Mouse (Mus musculus) layer of hippocampus, postnatal 10 days (tissue): ENCODE measurements around the gene Ttc23l. TPM values are rescaled to one million over a fixed set of nuclear protein-coding genes. Genes with fewer than 3 reads are reported as not detected.
"Not testable (repeated sequence)": the region's sequence is repeated elsewhere in the genome, so short reads cannot be mapped to it uniquely, and the experiment has no call there.

ENCODE experiments used
- DNase-seq, 2 experiments: peaks; one replicate each; pipeline ENCODE4 v3.0.0; 2021; ENCODE audit warnings: low spot score in 2 of 2
- total RNA-seq, 2 experiments: library from RNA; stranded (reverse); gene quantifications; 2 replicates each; pipeline ENCODE4 v1.2.3; 2021

Gene Ttc23l
- total RNA-seq, 2 experiments from 2014 or later = not detected

DNA sequence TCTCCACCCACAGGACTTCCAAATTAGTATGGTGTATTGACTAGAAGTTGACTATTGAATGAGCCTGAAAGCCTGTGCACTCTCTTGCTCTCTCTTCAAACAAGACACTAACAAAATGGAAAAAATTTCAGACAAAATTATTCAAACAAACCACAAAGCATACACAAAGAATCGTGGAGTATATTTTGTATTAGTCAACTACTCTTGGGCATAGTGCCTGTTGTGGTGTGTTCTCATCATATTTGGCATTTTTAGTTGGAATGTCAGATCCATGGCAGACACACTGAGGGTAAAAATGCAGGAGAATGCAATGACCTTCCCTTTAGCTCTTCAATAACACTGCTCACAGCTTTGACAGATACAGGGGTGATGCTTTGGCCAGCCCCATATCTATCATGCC is 32.6 kb downstream of the Ttc23l start:
- no peak for DNase-seq

DNA sequence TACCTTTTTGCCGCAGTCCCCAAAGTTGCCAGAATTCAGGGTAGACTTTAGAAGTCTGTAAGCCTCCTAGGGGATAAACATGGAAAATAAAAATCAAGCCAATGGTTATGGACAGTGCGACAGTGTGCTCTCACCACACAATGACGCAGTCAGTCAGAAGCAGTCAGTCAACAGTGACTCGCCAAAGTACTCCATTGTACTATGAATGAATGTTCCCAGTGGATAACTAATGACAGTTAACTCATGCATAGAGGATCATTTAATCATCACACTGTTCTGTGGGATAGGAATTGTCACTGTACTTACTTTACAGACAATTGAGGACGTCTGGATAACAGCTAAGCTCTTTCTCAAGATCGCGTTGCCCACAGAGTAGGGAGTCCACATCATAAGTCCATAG is 43.3 kb downstream of the Ttc23l start:
- no peak for DNase-seq

DNA sequence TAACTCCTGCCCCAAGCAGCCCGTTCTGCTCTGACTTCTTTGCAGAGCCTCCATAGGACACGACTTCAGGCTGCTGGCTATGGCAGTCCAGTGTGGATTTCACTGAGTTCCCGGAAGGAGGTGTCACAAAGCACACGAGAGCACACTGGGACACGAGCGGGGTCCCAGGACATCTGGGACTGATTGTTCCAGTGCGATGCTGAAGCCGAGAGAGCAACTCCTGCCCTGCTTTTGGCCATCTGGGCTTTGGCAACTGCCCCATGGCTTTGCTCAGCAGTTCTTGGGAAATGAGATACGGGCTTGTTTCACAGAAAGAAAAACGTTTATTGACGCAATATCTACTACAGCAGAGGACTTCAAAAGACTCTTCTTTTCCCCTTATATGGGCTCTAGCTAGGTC is 52.4 kb downstream of the Ttc23l start:
- no peak for DNase-seq

DNA sequence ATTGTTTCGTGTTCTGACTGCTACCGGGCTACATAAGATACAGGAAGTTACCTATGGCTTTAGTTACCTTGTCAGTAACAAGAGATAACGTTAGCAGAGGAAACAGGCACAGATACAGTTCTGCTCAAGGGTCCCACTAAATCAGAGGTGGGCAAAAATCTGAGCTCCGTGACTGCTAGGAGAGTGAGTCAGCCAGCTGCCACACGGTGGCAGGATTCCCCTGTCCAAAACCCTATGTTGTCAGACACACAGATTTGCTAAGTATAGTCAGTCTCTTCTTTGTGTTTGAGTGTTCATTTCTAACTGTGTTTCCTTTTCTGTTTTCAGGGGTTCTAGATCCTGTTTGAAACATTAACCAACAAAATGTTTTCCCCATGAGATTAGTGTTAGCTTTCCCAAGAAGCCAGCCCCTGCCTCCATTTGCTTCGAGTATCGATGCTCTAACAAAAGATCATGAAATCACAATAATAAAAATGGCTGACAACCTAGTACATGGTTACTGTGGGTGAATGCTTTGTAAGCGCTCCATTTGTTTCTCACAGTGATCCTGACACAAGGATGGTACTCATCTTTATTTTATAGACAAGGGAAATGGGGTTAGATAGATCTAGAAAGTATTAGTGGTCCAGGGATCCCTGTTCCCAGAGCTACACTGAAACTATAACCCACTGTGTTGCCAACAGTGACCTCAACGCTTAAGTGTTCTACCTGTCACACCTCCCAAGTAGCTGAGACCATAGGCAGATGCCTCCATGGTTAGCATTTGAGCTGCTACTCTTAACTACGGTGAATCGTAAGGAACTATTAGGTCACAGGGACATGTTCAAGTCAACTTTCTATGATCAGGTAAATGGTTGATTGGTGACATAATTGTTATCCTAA is 57.4 kb downstream of the Ttc23l start:
- DNase-seq = peak; percentile 70 to 77

DNA sequence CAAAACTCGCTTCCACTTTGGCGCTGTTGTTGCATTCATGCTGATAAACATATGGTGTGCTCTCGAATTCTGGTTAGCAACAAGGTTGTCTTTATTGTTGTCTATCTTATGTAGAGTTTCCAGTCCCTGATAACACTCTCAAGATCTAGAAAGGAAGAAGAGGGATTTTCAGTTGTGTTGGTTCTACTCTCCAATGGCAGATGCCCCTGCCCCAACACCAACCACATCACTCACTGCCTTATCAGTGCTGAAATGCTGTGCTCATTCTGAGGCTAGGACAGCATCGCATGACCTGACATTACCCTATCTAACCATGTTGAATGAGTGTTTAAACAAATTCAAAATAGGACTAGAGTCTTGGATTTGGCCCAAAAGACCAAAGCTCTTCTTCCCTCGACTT is 58.4 kb downstream of the Ttc23l start:
- DNase-seq = no peak

DNA sequence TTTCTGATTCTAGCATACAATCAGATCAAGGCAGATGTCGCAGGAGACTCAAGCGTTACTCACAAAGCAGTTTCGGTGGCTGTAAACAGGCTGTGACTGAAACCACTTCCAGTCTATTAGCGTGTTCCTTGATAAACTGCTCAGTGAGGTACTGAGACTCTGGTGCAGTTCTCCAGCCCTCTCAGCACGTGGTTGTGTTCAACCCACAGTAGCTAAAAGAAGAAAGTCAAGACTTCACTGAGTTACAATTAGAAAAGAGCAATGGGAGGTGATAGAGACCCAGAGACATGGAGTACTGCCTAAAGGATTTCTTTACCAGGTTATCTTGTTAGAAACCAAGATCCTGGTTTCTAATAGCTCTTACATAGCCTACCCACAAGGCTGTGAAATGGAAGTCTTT is 58.9 kb downstream of the Ttc23l start:
- no peak for DNase-seq

DNA sequence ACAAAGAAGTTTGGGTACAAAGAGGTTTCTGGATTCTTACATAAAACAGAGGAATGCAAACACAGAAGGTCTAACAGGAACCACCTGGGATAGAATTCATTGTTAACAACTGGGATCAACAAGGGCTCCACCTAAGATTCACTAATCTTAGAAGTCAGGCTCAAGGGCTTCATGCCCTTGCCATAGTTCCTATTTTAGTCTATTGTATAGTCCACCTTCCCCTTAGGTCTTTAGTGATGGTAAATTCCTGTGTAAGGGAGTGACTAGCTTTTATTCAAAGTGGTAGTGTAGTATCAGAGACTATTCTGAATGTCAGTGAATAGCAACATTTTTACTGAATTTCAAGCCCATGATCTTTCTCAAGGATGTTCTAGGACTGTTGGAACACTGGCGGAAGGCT is 61.8 kb downstream of the Ttc23l start:
- DNase-seq = not testable (repeated sequence)

DNA sequence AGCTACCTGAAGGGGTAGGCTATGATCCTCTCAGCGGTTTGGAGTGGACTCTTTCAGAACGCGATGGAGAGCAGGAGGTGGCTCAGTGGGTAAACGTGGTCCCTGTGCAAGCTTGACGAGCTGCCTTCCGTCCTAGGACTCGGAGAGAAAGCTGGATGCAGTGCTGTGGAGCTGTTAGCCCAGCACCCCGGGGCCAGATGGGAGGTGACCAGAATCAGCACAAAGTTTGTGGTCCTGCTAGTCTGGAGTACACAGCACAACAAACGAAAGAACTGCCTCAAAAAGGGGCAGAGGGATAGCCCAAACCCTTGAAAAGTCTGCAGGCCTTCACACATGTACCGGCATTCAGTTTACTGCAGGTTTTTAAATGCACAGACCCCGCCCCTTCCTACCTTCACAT is 62.5 kb downstream of the Ttc23l start:
- DNase-seq = no peak

DNA sequence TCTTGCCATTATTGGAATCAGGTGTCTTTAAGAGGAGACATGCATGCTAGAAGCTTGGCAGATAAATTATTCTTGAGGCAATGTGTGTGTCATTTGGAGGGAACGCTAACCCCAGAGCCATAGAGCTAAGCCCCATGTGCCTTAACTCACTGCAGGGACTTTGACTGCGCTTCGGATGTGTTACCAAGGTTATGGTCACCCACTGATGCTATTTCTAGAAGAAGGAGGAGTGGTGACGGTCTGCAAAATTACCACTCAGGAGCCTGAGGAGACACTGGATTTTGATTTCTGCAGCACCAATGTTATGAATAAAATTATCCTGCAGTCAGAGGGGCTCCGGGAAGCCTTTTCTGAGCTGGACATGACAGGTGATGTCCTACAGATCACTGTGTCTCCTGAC is 68.4 kb downstream of the Ttc23l start:
- DNase-seq = no peak

DNA sequence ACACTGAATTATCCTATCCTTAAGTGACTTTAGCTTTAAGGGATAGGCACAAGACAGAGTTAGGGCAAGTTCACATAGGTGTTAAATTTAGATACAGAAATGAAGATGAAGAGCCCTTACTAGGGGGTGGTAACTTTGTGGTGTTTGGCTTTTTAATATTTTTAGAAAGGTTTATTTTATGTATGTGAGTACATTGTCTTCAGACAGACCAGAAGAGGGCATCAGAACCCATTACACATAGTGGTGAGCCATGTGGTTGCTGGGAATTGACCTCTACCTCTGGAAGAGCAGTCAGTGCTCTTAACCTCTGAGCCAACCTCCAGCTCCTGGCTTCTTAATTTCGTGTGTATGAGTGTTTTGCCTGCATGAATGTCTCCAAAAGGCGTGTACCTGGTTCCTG is 71.2 kb downstream of the Ttc23l start:
- no peak for DNase-seq

DNA sequence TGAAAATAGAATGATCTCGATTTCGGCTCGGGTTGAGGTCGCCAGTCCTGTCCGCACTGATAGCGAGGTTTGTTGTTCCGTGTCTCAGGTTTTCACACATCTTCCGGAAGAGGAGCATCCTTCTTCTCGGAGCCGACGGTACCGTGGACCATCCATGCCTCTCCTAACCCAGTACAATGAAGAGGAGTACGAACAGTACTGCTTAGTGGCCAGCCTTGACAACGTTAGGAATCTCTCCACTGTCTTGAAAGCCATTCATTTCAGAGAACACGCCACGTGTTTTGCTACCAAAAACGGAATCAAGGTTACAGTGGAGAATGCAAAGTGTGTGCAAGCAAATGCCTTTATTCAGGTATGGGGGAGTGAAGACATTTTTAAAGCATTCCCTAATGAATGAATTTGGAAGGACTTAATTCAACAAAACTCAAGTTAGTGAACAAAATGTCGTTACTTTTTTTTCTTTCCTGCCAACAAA is 72.1 kb downstream of the Ttc23l start:
- DNase-seq = no peak

DNA sequence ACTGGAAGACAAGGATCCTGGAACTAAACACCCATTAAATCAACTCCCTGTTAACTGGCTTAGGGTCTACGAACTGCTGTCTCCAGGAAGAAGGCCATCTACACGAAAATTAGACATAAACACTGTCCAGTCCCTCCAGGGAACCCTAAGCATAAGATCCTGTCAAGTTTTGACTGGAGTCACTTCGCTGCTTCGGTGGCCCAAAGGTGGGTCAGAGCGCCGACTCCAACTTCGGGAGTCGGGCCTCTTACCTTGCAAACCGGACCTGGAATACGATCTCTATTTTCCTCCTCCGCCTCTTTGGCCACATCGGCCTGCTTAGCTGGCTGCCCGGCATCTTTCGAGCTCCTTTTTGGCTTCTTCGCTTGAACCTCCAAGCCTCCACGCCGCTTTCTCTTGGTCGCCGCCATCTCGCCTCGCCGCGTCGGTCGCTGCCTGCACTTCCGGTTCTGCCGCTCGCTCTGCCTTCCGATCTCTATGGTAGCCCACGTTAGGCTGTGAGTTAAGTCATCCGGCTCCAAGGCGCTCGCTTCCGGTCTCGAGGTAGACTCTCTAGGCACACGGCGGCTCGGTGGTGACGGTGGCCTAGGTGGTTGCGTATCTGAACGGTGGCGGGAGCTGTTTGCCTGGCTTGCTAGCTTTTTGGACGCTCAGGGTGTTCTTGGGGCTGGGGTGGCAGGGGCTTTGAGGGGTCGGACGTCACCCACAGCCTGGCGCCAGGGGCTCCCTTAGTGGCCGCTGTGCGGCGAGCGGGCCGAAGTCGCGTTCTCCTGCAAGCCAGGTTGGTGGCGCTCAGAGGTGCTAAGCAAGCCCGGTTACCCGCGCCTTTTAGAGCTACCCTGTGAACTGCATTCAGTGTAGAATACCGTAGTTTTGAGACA is 72.7 kb downstream of the Ttc23l start, which contains the start of the genes Brix1 and Rad1:
Gene Brix1 (minus strand): TSS at position 464 of the 881 bp plus-strand sequence.
Gene Rad1 (plus strand): TSS at position 535 of the 881 bp plus-strand sequence.
- peak; percentile 92 to 93 for DNase-seq

DNA sequence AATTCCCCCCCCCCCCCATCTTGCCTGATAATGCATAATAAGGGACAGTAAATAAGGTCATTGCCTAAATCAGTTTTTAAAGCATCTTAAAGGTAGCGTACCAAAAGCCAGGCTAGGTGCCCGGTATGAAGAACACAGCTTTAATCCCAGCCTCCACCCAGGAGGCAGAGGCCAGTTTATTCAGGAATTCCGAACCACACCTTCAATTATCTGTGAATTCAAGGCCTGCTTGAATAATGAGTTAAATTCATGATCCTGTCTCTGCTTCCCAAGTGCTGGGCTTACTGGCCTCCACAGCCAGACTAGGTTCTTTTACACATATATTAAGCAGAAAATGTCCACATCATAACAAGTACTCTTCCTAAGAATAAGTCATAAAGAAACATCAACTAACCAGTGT is 87.5 kb downstream of the Ttc23l start:
- DNase-seq = no peak

DNA sequence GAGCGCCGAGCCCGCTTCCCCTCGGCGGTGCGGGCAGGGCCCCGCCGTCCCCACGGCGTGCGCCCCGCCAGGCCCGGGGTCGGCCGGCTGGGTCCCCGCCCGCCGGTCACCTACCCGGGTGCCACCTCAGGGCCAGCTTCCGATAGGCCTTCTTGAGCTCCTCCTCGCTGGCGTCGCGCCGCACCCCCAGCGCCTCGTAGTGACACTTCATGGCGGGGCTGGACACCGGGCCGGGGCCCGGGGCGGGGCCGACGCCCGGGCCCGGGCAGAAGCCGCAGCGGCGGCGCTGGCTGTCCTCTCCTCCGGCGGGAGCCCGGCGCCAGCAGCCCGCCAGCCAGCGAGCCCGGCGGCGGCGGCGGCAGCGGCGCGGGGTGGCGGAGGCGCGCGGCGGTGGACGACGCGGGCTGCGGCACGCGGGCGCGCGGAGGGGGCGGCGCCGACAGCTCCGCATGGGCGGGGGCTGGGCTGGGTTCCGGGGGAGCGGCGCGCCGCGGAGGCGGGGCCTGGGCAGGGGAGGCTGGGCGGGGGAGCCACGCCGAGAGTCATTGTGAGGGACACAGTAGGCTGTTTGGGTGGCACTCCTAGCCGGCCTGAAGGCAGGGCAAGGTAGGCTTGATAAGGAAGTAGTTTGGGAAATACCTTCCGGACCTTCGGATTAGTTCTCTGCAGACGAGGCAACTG is 88.2 kb downstream of the Ttc23l start, which contains the start of gene Dnajc21:
Gene Dnajc21 (minus strand): TSS at position 366 of the 681 bp plus-strand sequence.
- peak; percentile 73 to 84 for DNase-seq

DNA sequence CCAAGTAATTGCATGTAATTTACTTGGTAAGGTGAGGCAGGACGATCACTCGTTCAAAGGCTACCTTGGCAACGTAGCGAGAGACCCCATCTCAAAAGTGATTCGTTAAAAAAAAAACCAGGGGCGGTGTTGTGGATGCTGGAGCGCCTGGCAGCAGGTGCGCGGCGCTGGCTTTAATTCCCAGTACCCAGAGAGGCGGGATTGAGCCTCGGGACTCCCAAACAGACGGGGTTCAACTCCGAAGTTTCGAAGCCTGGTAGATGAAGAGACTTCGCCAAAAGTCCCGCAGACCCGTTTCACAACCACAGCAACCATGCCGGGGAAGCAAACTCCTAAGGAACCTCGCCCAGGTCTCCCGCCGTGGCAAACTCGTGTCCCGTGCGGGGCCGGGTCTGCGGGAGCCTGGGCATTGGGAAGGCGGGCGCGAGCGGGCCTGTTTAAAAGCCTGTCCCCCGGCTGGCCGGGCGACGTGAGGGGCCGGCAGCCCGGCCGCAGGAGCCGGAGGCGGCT is 88.8 kb downstream of the Ttc23l start:
- DNase-seq = peak in 1 of 2 experiments; percentile 37

DNA sequence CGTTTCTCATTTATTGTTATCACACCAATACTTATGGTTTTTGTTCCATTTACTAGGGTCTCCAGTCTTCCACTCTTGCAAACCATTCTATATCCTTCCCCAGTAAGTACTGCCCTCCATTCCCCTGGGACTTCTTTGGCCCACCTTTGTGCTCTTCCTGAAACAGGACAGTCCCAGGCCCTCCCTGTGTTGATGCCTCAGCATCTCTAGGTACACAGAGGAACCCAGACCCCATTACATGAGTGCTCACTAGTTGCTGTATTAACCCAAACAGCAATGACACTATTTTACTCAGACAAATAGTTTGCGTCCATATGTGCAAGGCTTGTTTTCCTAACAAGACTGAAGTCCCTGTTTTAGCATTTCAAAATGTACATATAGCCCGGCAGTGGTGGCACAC is 89.7 kb downstream of the Ttc23l start:
- DNase-seq = no peak

DNA sequence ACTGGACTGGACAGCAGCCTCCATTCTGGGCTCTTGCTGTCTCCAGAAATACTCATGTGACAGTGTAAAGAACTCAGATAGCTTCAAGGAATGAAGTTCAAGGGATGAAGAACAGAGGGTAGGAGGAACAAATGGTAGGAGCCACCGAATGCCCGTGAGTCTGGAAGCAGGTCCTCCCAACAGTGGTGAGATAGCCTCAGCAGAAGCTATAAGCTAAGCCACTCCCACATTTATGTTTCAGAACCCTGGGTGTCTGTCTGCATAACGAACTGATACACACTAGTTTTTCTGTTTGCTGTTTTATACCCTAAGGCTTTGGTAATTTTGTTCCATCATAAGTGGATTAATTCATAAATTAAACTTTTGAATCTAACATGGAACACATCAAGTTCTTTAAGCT is 93.8 kb downstream of the Ttc23l start:
- DNase-seq = no peak

DNA sequence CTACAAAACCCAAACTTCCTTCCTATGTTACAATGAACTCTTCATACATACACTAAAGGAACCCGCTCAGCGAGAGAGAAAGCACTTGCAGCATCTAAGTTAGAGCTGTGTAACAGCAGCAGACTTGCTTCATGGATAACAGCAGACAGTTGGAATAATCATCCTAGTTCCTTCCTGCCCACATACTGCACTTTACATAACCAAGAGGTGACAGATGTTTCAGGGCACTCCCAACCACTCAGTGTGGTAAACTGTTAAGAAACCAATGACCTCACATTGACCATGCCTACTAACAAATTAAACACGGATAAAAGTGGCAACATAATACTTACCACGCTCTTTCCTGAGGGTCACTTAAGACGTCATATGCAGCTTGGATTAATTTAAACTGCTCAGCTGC is 94.9 kb downstream of the Ttc23l start:
- DNase-seq = no peak

DNA sequence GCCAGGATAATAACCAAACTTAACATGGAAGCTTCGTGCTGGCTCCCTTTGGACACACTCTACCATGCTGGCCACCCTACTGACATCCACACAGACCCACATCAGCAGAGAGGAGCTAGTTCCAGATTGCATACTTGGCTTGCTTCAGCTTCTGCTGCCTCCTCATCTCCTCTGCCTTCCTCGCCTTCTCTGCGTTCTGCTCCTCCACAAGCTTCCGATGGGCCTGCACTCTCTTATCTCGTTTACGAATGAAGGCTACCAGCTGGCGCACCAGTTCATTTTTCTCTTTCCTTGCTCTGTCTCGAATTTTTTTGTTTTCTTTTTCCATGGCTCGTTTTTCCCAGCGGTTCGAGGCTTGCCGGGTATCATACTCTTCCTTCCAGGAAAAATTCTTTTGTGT is 97.5 kb downstream of the Ttc23l start:
- DNase-seq = no peak
